Mouse (Mus musculus) heart, postnatal 0 days (tissue): Measurements from ENCODE around the gene Xpnpep1. TPM values are rescaled to one million over a fixed set of nuclear protein-coding genes. Genes with fewer than 3 reads are reported as not detected.
A peak's percentile ranks its signal among the peaks of the same experiment; 100 is the strongest.

Experiments
- ATAC-seq: fragments of 200-750 bp; cut with Nextera tagmentation; 2 replicates; pipeline ENCODE4 v1.8.0; 2017; ENCODE audit warnings: low read depth, moderate number of reproducible peaks, moderate library complexity; ENCODE audit not compliant: insufficient read depth
- DNase-seq: peaks from one replicate; pipeline ENCODE4 v3.0.0-alpha.2; 2016; ENCODE audit warnings: low spot score
- H3K27ac ChIP-seq: fragments of 300-500 bp; sonication (generic); 2 replicates; pipeline ENCODE4 v1.5.1; 2014; ENCODE audit warnings: low read depth, mild to moderate bottlenecking
- H3K27me3 ChIP-seq: fragments of 300-500 bp; sonication (generic); 2 replicates; pipeline ENCODE4 v1.6.1; 2014; ENCODE audit warnings: low read length, mixed read lengths; ENCODE audit not compliant: control insufficient read depth, insufficient read depth
- H3K36me3 ChIP-seq: fragments of 300-500 bp; sonication (generic); replicated peaks from 2 replicates; pipeline ENCODE4 v1.6.1; 2014; ENCODE audit warnings: low read length, mixed read lengths; ENCODE audit not compliant: control insufficient read depth, insufficient read depth
- H3K4me1 ChIP-seq: fragments of 300-500 bp; sonication (generic); 2 replicates; pipeline ENCODE4 v1.6.1; 2014; ENCODE audit warnings: antibody characterized with exemption; ENCODE audit not compliant: control insufficient read depth, insufficient read depth
- H3K4me2 ChIP-seq: fragments of 300-500 bp; sonication (generic); 2 replicates; pipeline ENCODE4 v1.6.1; 2014; ENCODE audit warnings: low read depth, mild to moderate bottlenecking, low read length, moderate library complexity
- H3K4me3 ChIP-seq: fragments of 300-500 bp; sonication (generic); 2 replicates; pipeline ENCODE4 v1.5.1; 2014; ENCODE audit warnings: low read depth, low read length
- H3K9ac ChIP-seq: fragments of 300-500 bp; sonication (generic); replicated peaks from 2 replicates; pipeline ENCODE4 v1.6.1; 2014; ENCODE audit warnings: low read depth, low read length, mixed read lengths
- H3K9me3 ChIP-seq: fragments of 300-500 bp; sonication (generic); replicated peaks from 2 replicates; pipeline ENCODE4 v1.6.1; 2016; ENCODE audit warnings: low read length; ENCODE audit not compliant: control insufficient read depth
- CTCF ChIP-seq: IDR thresholded peaks from 2 replicates; pipeline ENCODE4 v1.5.1; 2016; ENCODE audit warnings: antibody characterized with exemption, control low read depth, low read depth
- EP300 ChIP-seq: IDR thresholded peaks from 2 replicates; pipeline ENCODE4 v1.6.1; 2016; ENCODE audit warnings: antibody characterized with exemption, low read depth
- WGBS: fragments of 180-500 bp; shearing (Covaris S2); extraction: QIAGEN DNeasy Blood & Tissue Kit; methylation state at CpG from one replicate; pipeline ENCODE4 v1.1.7; 2014; 5-methylcytosine and 5-hydroxymethylcytosine counted together
- polyA plus RNA-seq: library from polyadenylated mRNA; unstranded; fragments of >200 nt; fragmentation: Nextera tagmentation; extraction: Ambion mirVana; gene quantifications from 2 replicates; pipeline ENCODE4 v1.2.1, GENCODE M21; 2015
- total RNA-seq: library from RNA; depleted of rRNA; stranded (reverse); fragments of >200 nt; gene quantifications from 2 replicates; pipeline ENCODE4 v1.2.3, GENCODE M21; 2014; ENCODE audit warnings: low replicate concordance

Xpnpep1 gene
- total and polyA plus RNA-seq, 2 experiments from 2014 or later, result 107 to 119 TPM

DNA sequence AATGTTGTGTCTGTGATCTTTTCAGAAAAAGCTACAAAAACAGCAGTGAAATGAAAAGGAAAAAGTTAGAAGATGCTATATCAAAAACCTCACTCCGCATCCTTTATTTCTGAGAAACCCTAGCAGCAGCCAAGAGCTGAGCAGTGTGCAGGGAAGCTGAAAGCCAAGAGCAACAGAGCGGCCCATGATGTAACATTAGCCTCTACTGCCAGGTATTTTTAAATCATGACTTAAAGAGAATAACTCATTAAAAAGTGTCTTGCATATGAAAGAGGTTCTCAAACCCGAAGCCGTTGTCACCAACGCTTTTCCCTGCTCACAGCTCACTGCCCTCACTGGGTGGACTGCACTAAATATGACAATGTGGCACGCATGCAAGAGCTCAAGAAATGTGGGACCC lies 9.7 kb downstream of the Xpnpep1 start:
- H3K9me3 ChIP-seq, result no peaks in the 10 kb centered on the region
- no peak for DNase-seq
- H3K27me3 ChIP-seq, result no peaks in the 10 kb centered on the region
- H3K27ac ChIP-seq, result no peak overlapping the region
- WGBS, result 86% methylated on average over 6 of the region's 6 CpGs
- no peak overlapping the region for H3K9ac ChIP-seq
- ATAC-seq, result no peak
- peaks cover 18% of the 10 kb centered on the region for H3K4me1 ChIP-seq
- no peak overlapping the region for H3K4me3 ChIP-seq
- no peak overlapping the region for H3K4me2 ChIP-seq
- no peak for TF ChIP-seq EP300
- peaks cover 36% of the 10 kb centered on the region for H3K36me3 ChIP-seq

DNA sequence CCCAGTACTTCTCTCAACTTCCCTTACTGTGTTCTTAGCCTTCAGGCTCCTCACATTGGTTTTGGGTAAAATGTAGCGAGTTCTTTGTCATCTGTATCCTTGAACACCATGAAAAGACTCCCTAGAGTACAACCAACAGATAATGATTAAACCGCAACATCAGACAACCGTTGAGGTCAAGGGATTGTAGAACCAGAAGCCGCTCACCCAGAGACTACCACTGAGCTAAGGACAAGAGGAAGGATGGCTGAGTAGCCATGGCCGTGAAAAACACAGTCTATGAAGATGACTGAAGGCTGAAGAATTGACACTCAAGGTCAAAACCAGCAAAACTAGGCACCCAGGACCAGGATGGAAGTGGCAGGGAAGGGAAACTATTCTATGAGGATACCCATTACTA lies 10.3 kb downstream of the Xpnpep1 start:
- Histone ChIP-seq H3K27ac (no peak overlapping the region), H3K4me1 (peaks cover 18% of the 10 kb centered on the region), H3K9me3 (no peaks in the 10 kb centered on the region), H3K9ac (no peak overlapping the region), H3K27me3 (no peaks in the 10 kb centered on the region), H3K36me3 (peaks cover 42% of the 10 kb centered on the region), H3K4me2 (no peak overlapping the region), H3K4me3 (no peak overlapping the region)
- TF ChIP-seq EP300, result no peak
- TF ChIP-seq CTCF, result no peak
- ATAC-seq (no peak), DNase-seq (no peak)
- 90% methylated on average over 5 of the region's 5 CpGs for WGBS

DNA sequence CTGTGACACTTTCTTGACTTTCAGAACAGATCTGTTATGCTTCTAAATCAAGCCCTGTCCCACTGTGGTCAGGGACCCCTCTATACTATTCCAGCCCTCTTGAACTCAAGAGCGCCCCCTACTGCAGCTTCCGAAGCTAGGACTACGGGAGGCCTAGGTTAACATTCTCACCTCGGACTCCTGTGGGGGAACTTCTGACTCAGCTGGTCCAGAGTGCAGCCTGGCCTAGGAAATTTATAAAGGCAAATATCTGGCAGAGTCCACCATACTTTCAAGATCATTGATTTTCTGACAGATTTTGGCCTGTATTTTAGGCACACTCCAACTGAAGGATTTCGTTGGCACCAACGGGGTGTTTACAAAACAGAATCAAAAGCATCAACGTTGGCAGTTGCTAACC lies 11.0 kb downstream of the Xpnpep1 start:
- no peaks in the 10 kb centered on the region for H3K27me3 ChIP-seq
- WGBS, result 85% methylated on average over 7 of the region's 7 CpGs
- no peak overlapping the region for H3K4me2 ChIP-seq
- peaks cover 18% of the 10 kb centered on the region for H3K4me1 ChIP-seq
- no peak overlapping the region for H3K27ac ChIP-seq
- ATAC-seq (no peak), DNase-seq (no peak)
- H3K4me3 ChIP-seq, result no peak overlapping the region
- no peak overlapping the region for H3K9ac ChIP-seq
- H3K9me3 ChIP-seq, result no peaks in the 10 kb centered on the region
- TF ChIP-seq EP300 (no peak), CTCF (no peak)
- H3K36me3 ChIP-seq, result peaks cover 49% of the 10 kb centered on the region

DNA sequence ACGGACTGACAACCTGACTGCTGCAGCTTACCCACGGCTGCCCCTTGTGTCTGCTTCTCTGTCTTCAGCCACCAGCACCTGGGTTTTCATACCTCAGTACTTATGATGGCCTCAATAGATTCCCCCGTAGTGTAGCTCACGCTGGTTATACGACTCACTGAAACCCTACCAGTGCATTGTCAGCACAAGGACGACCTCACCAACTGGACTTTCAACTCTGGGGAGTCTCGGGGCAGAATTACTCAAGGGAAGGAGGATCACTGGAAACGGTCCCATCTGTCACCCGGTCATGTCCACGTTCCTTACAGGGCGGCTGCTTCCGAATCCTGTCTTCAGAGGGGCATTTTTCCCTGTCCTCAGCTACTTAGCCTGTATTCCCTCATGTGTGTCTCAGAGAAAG lies 11.8 kb downstream of the Xpnpep1 start:
- no peak overlapping the region for H3K4me2 ChIP-seq
- peaks cover 17% of the 10 kb centered on the region for H3K4me1 ChIP-seq
- WGBS, result 82% methylated on average over 12 of the region's 12 CpGs
- no peak overlapping the region for H3K9ac ChIP-seq
- no peak for DNase-seq
- TF ChIP-seq EP300 (no peak), CTCF (no peak)
- H3K36me3 ChIP-seq, result peaks cover 51% of the 10 kb centered on the region
- ATAC-seq, result no peak
- no peak overlapping the region for H3K27ac ChIP-seq
- no peaks in the 10 kb centered on the region for H3K27me3 ChIP-seq
- no peaks in the 10 kb centered on the region for H3K9me3 ChIP-seq
- no peak overlapping the region for H3K4me3 ChIP-seq

DNA sequence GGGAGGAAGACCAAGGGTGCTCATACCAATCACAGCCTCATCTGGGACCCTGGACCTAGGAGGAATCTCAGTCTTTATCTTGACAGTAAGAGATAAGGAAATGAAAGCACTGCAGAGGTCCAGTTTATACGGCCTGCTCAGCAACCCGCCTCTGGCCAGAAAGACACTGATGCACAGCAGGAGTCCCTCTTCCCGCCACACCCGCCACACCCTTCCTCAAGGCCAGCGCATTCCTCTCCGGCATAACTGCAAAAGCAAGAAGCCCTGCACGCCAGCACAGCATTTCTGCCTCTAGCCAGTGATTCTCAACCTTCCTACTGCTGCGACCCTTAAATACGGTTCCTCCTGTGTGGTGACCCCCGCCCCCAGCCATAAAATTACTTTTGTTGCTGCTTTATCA lies 16.8 kb downstream of the Xpnpep1 start:
- Histone ChIP-seq H3K4me3 (no peak overlapping the region), H3K36me3 (peaks cover 35% of the 10 kb centered on the region), H3K9ac (no peak overlapping the region), H3K27me3 (no peaks in the 10 kb centered on the region), H3K9me3 (no peaks in the 10 kb centered on the region), H3K4me2 (no peak overlapping the region), H3K4me1 (peaks cover 23% of the 10 kb centered on the region), H3K27ac (no peak overlapping the region)
- no peak for TF ChIP-seq EP300
- no peak for TF ChIP-seq CTCF
- no peak for DNase-seq
- no peak for ATAC-seq
- WGBS, result 62% methylated on average over 10 of the region's 10 CpGs

DNA sequence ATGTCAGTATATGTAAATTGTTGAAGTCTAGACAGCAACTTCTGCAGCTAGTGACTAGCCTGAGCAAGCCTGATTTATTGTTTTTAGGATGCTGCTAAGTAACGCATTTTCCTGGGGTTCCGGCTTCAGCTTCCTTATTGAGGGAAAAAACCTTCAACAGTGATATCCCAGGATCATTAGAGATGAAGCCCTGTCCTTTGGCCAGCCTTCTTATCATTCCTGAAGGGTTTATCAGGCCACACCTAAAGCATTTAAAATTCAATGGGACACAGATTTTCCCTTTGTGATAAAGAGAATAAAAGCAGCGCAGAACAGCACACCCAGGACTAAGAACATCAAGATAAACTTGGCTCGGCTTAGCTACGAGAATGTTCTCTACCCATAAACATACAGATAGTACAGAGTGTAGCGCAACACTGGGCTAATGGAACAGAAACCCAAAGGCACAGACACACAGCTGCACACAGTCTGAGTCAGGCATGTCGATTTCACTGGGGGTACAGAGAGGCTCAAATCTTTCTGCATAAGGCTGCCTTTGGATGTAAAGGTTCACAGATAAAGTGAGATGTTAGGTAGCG lies 17.9 kb downstream of the Xpnpep1 start:
- Histone ChIP-seq H3K9ac (no peak overlapping the region), H3K27ac (peak overlapping the region; percentile 34), H3K4me1 (peaks cover 29% of the 10 kb centered on the region)

More for the DNA sequence above, 17.9 kb downstream of the Xpnpep1 start:
- no peak overlapping the region for H3K4me3 ChIP-seq
- TF ChIP-seq EP300, result no peak
- TF ChIP-seq CTCF, result no peak
- DNase-seq, result no peak
- no peaks in the 10 kb centered on the region for H3K9me3 ChIP-seq
- H3K4me2 ChIP-seq, result no peak overlapping the region
- no peak for ATAC-seq
- WGBS, result 50% methylated on average over 8 of the region's 8 CpGs
- H3K27me3 ChIP-seq, result no peaks in the 10 kb centered on the region
- H3K36me3 ChIP-seq, result peaks cover 30% of the 10 kb centered on the region
